Mouse (Mus musculus): Measurements from ENCODE around the gene Dtx3.

The Dtx3 gene

DNA sequence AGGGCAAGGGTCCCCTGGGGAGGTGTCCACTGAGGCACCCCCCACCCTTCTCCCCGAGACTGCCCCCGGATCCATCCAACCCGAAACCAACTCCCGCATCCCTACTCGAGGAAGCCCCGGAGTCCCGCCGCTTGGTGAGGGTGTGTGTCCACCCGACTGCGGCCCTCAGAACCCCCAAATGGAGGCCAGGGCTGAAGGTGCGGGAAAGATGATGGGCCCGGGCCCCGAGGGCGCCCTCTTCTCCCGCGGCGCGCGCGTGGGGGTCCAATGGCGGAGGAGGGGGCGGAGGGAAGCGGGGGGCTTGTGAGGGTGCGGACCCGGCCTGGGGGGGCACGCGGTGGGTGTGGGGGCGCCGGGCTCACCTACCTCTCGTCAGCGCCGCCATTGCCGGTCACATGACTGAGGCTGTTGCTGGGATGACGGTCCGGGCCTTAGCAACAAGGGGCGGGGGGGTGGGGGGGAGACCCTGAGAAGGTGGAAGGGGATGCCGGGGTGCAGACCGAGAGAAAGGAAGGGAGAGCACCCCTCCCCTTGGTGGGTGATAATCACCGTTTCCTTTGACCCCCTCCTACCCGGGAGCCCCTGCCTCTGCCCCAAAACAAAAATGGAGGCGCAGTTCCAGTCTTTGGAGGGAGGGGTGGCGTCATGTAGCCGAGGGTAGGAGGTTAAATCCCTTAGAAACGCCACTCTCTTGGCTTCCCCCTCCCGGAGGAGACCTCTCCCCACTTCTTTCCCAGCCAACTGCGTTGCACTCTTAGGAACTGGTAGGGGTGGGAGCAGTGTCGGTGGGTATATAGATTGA is at the start of gene Dtx3:
Gene Dtx3, minus strand, starts transcription at position 401 of the 802 bp plus-strand sequence.
- DNase-seq: no peak

DNA sequence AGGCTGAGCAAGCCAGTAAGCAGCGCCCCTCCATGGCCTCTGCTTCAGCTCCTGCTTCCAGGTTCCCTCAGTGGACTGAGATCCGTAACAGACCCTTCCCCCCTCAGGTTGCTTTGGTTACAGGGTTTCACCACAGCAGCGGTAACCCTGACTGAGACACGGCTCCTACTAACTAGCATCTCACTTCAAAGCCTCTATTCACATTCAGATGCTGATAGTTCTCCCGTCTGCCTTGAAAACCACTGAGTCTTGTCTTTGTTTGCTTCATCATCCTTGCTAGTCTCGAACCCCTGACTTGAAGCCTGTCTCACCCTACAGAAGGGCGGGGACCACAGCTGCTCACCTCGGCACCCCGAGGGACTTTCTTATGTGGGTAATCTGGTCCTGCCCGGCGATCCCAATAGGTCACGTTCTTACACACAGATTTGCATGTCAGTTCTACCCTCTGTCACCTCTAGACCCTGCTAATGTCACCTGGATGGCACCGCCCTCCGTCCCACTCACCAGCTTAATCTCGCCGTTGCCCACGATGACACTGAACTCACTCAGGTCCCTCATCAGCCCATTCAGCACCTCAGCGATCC is 42.8 kb upstream of the Dtx3 start:
- no peak for DNase-seq

GRCm38 (mm10) chr10:127236541-127236940 is 41.0 kb upstream of the Dtx3 start:
- DNase-seq: no peak

DNA sequence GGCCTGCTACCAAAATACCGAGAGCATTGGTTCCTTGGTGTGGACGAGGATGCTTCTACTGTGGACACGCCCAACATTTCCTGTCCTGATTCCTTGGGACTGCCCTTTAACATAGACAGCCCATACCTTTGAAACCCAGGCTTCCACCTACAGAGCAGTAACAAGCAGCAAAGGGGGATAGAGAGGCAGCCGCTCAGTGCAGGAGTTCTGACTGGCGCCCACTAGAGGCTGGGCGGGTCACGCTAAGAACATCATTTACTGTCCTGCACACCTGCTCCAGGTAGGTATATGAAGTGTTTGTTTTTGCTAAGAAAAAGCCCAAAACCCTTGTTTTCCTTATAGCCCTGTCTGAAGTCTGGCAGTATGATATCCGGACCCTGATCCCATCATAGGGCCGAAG is 37.6 kb upstream of the Dtx3 start:
- peak in 1 of 2 experiments; percentile 22 for DNase-seq

DNA sequence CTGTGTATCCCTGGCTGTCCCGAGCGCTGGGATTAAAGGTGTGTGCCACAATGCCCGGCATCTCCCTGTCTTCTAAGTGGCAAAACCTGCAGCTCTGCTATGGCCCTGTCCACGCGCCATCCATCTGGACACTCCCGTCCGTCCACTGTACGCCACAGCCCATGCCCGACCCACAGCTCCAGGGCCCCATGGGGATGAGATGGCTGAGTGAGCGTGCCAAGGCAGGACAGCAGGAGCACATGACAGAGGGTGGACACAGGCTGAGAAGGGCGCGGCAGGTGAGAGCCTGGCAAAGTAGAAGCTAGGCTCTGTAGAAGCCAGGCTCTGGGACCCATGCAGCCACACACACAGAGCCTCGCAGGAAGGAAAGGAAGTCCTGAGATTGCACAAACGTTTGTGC is 36.2 kb upstream of the Dtx3 start:
- DNase-seq: no peak

DNA sequence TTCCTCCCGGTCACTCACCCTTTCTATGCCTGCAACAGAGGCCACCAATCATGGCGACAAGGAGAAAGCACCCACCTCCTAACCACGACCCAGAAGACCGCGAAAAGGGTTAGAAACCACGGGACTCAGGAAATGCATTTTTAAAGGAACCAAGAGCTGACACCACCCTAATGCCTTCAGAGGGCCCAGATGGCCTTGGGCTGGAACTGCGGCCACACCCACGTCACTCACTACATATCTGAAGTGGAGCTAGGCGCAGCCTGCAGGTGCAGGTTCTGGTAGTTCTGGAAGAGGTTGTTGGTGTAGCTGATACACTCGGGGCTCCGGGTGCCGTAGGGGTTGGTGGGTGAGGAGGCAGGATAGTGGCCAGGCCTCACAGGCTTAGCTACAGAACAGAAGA is 35.2 kb upstream of the Dtx3 start:
- no peak for DNase-seq

DNA sequence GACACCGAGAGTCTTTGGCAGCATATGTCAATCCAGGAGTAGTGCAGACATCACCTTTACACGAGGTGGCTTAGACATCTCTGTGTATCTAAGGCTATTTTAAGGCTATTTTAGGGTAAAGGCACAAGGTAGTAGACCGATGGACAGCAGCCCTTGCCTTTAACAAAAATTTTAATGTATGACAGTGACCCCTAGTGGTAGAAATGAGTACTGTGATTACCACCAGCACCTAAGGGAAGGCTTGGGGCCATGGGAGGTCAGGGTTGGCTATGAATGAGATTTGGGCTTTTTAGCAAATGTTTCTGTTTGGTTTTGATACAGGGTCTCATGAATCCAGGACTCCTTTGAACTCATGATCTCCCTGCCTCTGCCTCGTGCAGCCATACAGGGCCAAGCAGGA is 33.4 kb upstream of the Dtx3 start:
- peak in 1 of 2 experiments; percentile 21 for DNase-seq

DNA sequence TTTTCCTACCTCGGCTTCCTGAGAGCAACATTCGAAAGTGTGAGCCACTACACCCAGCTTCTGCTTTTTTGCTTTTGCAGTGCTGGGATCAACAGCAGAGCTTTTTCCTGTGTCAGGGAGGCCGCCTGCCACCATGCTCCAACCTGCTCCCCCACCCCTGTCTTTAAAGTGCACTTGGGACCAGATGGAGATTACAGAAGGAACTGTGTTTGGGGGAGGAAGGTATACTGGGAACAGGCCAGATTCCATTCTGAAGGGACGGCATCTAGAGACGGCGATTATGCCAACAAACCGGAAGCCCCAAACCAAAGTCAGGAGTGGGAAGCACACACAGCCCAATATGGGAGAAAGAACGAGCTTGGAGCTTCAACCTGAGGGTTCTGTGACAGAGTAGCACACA is 31.6 kb upstream of the Dtx3 start:
- DNase-seq: no peak

DNA sequence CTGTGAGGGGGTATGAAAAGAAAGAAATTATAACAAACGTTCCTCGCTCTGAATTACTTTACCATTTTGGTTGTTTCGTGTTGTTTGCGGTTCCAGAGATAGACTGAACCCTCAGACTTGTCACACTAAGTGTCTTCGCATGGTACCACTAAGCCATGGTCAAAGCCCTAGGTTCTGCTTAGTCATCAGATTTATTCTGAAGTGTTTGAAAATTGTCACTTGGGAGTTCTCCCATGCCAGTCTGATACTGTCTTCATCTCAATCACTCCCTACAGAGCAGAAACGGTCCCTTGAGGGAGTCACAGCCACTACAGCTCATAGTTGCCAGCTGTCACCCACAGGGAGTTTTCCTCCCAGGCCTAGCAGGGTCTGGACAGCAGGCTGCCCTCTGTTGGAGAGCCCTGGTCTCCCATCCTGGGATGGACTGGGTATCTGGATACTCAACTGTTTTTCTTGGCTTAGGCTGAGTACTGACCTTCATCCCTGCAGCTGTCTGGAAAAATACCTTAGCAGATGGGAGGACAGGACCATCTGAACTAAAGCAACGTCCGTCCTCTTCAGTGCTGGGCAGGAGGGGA is 30.9 kb upstream of the Dtx3 start:
- DNase-seq: no peak

DNA sequence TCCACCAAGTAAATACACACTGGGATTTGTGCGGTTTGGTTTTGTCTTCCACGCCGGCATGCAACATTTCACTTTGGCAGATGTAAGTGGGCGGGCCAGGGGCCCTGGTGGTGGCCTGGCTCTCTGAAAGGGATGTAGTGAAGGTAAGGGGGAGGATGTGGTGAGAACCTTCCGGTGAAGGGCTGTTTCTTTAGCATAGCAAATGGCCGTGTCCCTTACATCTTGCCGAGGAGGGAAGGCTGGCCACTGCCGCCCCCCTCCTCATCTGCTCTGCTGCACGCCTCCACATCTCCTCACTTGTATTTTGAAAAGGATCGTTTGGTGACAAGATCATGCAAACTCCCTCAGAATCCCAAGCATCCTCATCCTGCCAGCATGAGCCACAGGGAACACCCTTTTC is 30.2 kb upstream of the Dtx3 start:
- peak; percentile 28 to 34 for DNase-seq

DNA sequence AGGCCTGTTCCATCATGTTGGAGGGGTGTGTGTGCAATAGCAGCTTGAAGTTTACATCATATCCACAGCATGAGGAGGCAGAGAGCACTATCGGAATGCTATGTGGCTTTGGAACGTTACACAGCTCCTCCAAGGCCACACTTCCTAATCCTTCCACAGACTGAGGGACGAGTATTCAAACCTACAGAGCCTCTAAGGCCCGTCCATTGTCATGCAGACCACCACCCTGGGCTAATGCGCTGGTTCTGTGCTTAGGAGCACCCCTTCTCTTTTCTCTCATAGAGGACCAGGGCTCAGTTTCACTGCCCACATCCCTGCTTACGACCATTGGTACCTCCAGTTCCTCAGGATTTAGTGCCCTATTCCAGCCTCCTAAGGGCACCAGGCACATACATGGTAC is 29.7 kb upstream of the Dtx3 start:
- no peak for DNase-seq

DNA sequence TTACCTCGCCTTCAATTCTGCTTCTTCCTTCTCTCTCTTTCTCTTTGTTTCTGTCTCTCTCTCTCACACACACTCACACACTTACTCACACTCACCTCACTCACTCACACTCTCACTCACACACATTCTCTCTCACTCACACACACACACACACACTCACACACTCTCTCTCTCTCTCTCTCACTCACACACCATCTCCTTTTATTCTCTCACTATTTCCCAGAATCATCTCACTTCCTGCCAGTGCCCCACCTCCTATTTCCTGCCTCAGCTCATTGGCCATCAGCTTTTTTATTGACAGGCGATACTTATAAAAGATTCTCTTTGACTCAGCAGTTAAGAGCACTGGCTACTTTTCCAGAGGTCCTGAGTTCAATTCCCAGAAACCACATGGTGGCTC is 22.8 kb upstream of the Dtx3 start:
- DNase-seq: no peak

DNA sequence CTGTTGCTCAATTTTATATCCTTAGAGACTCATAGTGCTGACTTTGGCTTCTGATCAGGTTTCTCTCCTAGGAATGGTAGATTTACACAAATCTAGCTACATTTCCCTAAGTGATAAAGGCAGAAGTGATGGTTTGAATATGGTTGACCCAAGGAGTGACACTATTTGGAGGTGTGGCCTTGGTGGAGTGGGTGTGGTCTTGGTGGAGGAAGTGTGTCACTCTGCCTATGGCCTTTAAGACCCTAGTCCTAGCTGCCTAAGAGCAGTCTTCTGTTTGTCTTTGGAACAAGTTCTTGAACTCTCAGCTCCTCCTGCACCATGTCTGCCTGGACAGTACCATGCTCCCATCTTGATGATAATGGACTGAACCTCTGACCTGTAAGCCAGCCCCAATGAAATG is 21.6 kb upstream of the Dtx3 start:
- no peak for DNase-seq

DNA sequence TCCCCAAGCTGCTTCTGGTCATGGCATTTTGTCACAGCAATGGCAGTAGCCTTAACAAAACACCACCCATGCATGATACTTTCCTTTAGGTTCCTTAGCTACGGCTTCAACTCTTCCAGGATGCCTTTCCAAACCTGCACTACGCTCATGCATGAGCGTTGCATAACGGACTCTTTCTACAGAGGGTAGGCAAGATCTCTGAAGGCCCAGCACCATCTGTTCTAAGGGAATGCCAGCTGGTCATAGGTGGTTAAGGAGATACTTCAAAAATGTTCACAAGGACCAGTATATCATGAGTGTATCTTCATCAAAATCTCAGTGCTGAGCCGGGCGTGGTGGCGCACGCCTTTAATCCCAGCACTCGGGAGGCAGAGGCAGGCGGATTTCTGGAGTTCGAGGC is 20.9 kb upstream of the Dtx3 start:
- DNase-seq: no peak

GRCm38 (mm10) chr10:127214422-127214803 is 18.9 kb upstream of the Dtx3 start:
- no peak for DNase-seq

DNA sequence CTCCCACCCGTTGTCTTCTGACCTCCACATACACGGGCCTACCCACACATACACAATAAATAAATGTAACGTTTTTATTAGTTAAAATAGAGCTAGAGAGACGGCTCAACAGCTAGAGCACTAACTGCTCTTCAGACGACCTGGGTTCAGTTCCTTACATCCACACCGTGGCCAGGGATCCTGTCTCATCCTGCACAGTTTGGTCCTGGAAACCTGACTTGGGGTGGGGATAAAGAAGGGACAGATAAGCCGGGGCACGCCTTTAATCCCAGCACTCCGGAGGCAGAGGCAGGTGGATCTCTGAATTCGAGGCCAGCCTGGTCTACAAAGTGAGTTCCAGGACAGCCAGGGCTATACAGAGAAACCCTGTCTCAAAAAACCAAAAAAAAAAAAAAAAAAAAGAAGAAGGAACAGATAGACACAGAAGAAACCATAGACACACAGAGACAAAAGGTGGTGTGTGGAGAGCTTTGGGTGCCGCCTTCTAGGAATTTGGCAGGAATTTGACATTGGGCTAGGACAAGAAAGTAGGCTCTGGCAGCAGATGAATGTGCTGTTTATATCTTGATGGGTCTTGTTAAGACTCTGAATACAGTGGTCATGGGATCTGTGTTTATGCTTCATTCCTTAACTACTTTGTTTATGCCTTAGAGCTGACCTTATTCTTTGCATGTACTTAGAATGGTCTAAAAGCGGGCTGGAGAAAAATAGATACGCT is 18.3 kb upstream of the Dtx3 start:
- DNase-seq: no peak

- DNase-seq: no peak
Observed at GRCm38 (mm10) chr10:127213272-127213671, 17.7 kb upstream of the Dtx3 start.

GRCm38 (mm10) chr10:127211414-127211854 is 15.9 kb upstream of the Dtx3 start, which contains the start of gene Pip4k2c:
Pip4k2c (minus strand) TSS chr10:127211585.
- DNase-seq: peak; percentile 89 to 93

- peak in 1 of 2 experiments; percentile 22 for DNase-seq
Observed at GRCm38 (mm10) chr10:127210961-127211405, 15.5 kb upstream of the Dtx3 start.

DNA sequence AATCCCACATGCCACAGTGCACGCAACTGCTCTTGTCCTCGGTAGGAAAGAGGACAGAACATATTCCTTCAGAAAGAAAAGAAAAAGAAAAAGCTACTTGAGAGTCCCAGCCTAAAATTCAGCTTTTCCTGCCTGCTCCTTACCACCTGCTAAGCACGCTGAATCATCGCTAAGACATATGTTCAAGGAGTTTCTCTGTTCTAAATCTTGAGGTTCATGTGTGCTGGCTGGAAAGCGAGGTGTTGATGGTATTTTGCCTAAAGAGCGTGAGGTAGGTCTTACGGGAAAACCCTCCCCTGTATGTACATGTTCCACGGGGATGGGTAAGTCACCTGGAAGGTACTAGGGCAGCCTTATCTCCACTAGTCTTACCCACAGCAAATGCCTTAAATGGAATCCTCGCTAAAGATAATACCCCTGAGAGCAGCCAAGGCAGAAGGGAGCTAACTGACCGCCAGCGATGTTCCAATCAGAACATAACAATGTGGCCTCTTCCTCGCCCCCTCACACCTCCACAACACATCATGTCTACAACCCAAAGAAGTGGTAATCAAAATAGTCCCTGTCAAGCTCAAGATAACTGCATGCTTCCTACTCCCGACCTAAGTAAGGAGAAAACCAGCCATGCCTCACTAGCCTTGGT is 14.5 kb upstream of the Dtx3 start:
- no peak for DNase-seq

DNA sequence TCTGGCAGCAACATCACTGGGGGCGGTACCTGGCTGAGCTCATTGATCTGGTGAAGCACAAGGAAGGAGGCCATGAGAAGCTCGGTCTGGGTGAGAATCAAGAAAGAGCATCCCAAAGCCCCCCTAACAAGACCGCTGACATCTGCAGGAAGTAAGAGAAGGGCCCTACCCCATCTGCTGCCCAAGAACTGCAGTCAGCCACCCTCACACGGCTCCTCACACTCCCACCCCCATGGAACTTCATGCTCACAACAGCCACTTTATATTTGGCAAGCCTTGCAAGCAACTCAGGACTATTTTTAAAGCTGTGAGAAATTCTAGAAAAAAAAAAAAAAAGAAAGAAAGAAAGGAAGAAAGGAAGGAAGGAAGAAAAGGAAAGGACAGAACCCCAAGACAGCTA is 13.4 kb upstream of the Dtx3 start:
- no peak for DNase-seq

- DNase-seq: no peak
Observed at GRCm38 (mm10) chr10:127205373-127205772, 9.8 kb upstream of the Dtx3 start.

GRCm38 (mm10) chr10:127204589-127204988 is 9.1 kb upstream of the Dtx3 start:
- no peak for DNase-seq

Data from spleen, adult 18-20 months (tissue).